Mouse (Mus musculus) T-cell, adult 2 months (primary cell): ENCODE measurements at regions not wholly inside any gene's neighbourhood (a gene's known extent, or its start where the extent isn't known, plus 50 kb on each side); places are given as distances from the start of the nearest gene placed in this dataset.
A peak's percentile ranks its signal among the peaks of the same experiment; 100 is the strongest.

Source experiments
- DNase-seq: peaks from one replicate; pipeline ENCODE4 v3.0.0; 2022; ENCODE audit warnings: low spot score

DNA sequence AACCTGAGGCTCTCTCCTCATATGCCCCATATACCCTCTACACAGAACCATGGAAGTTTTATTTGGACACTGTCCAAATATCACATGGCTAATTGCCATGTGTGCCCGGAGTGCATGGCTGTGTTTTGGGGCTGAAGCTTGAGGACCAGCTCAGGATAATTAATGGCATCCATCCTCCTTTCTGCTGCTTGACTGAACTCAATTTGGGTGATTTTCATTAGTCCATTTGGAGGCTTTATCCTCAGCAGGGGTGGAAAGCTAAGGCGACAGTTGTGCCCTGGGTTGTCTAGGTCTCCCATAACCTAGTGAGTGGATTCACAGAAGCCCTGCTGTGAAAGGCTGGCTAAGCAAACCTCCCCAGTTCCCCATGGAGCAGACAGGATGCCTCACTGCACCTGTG, 148.5 kb upstream of the 4931429L15Rik start:
- no peak for DNase-seq

DNA sequence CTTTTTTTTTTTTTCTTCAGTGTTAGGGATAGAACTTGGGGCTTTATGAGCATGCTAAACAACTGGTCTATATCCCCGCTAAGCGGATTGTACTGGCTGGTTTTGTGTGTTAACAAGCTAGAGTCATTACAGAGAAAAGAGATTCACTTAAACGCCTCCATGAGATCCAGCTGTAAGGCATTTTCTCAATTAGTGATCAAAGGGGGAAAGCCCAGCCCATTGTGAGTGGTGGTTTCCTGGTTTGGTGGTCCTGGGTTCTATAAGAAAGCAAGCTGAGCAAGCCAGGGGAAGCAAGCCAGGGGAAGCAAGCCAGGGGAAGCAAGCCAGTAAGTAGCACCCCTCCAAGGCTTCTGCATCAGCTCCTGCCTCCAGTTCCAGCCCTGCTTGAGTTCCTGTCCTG, 147.9 kb upstream of the 4931429L15Rik start:
- no peak for DNase-seq

DNA sequence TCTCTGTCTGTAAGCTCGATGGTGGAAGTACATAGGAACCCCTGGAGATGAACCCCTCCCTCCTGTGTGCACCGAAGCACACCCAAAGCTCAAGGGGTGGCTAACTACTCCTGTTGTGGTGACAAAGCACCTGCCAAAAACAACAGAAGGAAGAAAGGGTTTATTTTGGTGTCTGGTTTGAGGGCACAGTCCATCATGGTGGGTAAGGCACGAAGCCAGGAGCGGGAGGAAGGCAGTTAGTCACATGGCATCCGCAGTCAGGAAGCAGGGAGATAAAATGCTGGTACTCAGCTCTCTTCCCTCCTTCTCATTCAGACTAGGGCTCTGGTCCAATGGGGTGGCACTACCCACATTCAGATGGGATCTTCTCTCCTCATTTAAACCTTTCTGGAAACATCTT, 142.9 kb upstream of the 4931429L15Rik start:
- DNase-seq, result no peak

DNA sequence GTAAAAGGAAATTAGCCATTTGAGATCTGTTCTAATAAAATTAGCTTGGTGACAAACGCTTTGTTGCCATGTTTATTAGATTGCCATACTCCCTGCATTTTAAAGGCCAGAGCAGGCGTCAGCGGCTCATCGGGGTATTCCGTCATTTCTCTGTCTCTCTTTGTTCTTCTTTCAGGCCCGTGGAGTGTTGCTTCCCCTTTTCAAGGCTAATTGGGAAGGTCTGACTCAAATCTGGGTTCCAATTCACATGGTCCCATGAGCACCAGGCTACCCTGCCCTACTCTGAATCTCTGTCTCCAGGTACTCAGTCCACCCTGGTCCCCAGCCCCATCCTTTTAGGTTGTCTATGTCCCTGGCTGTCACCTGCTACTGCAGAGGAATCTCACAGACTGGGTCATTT, 138.2 kb upstream of the 4931429L15Rik start:
- no peak for DNase-seq

DNA sequence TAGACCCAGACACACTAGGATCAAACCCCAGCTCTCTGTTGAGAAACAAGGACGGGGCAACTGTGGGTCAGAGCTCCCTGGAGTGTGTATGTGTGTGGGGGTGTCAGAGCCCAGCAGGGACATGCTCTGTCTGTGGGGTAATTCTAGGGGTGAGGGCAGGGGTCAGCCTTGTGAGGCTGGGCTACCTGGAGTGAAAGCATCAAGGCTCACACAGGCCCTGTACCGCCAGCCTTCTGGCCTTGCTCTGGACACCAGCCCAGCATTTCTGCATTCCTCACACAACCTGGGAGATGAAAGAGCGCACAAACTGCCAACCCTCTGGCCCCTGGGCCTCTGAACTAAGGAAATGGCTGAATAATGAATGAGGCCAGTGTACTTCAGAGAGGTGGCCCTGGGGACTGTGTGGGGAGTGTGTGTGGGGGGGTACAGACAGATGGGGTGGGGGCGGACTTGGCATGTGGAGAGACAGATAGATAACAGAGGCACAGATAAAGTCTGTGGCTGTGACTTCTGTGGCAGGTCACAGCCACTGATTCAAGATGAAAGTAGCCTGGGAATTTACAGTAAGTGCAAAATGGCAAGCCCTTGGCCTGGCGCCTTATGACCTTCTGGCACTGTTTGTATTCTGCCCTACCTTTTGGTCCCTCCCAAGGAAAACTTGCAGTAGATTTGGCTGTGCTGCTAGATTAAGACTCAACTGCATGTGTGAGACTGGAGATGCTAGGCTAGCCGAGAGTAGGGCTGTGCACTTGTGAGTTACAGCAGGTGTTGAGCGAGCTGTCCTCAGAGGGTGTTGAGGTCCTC, 135.2 kb upstream of the 4931429L15Rik start:
- no peak for DNase-seq

DNA sequence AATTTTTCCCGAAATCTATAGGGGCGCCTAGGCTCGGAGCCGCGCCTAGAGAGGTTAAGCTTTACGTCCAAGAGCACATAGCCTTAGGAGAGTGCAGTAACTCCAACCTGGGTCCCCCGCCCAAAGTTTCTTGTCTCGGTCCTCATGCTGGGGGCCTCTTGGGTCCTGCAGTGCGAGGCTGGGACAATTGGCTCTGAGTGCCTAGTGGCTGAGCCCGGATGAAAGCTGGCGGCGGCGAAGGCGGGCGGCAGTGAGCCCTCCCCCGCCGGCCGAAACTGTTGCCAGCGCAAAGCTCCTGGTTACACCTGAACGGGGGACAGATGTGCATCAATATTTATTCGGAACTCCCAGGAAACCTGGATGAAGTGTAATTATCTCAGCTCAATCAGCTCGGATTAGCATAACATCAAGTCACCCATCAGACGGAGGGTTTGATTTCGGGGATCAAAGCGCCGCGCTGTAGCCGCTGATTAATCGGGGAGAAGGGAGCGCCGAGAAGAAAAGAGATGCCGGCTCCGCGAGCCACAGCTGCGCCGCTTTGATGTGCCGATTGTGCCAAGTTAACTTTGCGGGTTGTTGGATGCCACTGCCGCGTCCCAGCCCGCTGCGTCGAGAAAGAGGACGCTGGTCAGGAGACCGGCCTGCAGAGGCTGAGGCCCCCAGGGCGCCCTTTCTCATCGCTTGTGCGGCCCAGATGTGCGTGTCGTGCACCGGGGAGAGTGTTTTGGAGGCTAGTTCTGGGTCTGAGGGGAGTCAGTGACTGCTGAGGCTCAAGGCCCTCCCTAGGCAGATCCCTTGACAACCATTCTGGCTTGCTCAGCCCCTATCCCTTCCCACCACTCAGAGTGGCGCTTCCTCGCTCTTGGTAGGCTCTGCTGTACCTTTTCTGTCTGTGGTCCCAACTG, 123.7 kb upstream of the 4931429L15Rik start:
- DNase-seq, result no peak

DNA sequence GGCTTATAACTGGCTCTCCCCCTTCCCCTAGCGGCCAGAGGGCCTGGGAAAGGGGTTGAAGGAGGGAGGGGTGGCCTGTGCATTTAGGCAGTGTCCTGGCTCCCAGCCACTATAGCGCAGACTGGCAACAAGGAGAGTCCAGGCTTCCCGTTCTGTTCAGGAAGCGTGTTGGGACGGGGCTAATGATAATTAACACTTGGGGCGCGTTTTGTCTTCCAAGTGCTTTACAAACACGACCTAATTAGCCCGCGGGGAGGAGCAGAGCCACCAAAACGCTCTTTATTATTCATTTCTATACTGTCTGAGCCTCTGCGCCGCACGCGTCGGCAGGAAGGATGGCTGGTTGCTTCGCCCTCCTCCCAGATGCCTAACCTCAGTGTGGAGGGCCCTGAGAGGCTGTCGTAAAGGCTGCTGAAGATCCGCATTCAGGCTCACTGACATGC, 123.0 kb upstream of the 4931429L15Rik start:
- no peak for DNase-seq

DNA sequence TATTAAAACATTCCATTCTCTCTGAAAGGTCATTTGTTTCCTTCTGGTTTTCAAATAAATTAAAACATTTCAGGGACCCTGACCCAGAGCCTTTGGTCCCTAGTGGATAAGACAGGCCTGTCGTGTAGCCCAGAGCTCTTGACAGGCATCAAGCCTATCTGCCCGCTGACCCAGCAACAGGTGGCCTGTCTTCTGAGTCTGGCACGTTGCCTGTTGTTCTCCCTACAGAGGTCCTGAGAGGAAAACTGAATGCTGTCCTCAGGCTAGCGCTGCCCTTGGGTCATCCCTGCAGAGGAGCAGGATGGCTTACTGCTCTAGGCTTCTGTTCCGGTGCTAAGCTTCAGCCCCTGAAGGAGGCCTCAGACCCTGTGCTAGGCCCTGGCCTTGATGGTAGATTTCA, 120.4 kb upstream of the 4931429L15Rik start:
- DNase-seq, result no peak

DNA sequence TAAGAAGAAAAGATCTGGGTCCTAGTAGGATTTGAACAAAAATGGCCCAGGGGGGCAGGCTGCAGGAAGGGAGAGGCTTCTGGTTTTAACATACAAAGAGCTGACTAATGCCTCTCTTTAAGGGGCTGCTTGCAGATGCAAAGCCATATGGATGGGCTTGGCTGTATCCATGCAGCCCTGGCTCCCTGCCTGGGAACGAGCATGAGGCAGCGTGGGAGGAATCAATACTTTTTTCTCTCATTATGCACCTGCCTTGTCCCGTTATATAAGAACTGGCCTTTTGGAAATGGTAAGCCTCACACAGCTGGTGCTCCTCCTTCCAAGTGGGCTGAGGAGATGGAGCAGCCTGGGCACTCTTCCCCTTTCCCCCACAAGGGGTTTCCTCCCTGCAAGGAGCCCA, 114.9 kb upstream of the 4931429L15Rik start:
- DNase-seq, result no peak

DNA sequence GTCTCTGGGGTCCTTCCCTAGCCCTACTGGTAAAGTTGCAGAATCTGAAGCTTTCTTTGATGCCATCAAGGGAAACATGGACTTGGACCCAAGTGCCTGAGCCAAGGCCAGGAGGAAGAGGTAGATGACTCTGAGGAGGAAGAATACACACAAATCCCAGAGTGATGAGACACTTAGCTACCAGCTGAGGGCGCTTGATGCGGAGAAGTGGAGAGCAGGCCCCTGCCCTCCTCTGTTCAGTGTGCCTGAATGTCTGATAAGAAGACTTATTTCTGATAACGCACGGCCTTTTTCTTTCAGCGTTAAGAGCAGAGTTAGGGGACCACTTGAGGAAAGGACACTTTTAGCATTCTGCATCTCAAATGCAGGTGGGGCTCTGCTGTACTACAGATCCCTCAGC, 113.9 kb upstream of the 4931429L15Rik start:
- no peak for DNase-seq

DNA sequence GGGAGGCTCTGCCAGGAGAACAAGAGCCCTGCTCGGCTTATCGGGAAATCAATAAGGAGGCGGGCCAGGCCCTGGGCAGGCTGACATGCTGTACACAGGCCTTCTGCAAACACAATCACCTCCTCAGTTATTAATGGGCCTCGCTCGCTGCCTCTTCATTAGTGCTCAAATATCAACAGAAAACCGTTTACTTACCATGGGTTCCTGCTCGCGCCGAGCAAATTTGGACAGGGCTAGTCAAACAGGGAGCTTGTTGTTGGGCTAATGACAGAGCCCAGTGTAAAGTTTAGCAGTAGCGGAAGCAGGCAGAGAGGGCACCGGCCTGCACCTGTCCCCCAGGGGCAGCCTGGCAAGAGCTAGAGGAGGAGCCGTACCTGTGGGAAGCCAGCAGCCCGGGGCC, 111.3 kb upstream of the 4931429L15Rik start:
- no peak for DNase-seq

DNA sequence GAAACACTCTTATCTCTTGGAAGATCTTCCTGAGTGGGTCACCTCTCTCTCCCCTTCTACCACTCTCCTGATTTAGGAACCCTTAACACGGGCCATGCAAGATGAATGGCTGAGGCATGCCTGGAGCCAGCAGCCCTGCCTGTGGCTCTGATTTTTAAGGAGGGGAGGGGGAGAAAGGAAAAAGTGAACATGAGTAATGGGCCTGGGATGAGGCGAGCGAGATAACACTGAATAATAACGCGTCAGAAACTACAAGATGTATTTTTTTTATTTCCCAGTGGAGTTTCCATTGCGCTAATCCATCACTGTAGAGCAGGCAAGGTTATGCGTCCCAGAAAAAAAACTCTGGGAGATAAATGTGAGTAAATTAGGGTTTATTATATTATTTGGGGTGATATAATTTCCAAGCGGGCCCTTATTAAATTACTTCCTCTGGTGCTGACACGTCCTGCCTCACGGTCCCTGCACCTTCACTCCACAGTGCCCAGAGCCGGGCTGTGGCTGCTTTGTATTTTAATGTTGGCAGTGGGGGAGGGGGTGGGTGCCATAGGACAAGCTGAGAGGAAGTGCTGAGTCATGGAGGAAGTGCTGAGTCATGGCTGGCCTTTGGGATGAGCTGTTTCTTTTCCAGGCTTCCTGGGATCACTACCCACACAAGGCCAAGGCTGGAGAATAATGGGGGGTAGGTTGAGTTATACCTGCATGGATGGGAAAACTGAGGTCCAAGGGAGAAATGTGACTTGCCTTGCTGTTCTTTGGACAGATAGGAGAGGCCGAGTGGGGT, 103.6 kb upstream of the 4931429L15Rik start:
- DNase-seq, result no peak

DNA sequence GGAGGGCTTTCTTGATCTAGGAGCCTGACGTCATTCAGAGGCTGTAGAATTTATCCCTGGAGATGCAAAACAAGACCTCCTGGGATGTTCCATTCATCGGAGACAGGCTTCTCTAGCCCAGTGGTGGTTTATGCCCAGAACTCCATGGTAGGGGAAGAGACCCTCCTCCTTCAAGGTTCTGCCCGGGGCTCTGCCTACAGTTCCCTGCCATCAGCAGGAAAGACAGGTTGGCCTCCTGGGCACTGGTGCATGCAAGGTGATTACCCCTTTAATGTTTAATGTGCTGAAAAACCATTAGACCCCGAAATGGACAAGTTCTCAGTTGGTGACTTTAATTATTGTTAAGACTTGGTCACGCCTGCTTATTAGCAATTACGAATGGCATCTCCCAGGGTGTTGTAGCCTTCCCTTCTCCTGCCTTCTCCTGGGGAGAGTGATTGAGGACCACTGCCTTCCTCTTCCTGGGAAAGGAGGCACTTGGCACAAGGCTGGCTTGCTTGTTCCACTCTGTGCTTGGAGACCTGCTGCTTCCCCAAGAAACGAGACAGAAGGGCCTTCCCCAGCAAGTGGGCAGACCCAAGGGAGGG, 102.0 kb upstream of the 4931429L15Rik start:
- no peak for DNase-seq

DNA sequence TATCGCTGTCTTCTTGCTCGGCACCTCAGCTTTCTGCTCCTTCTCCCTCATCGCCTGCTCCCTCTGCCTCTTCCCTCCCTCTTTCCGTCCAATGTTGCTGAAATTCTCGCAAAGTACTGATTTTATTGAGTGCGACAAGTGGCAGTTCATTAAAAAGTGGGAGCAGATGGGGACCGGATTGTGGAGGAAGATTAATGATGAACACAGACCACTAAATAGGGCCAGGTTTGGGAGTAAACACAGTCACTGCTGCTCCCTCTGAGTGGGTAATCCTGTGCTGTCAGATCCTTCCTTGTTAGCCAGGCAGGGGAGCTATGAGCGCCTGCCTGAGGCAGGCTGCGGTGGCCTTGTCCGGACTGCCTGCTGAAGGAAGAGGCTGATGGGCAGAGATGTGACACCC, 91.9 kb upstream of the 4931429L15Rik start:
- DNase-seq, result no peak

DNA sequence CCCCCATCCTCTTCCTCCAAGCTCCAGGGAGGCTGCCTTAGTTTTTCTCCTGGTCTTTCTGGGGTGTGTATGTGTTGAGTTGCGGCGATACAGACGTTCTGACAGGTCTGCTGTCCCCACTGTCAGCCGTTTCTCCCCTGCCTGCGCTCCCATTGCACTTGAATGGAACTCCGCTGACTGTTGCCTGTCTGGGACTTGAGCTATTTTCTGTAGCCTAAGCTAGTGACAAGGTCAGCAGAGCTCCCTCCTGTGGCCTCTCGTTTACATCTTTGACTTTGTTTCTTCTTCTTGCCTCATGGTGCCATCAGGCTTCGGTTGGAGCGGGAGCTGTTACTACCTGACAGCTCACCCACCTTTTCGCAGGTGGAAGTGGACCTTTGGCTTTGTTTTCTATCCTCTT, 89.0 kb upstream of the 4931429L15Rik start:
- DNase-seq, result no peak

DNA sequence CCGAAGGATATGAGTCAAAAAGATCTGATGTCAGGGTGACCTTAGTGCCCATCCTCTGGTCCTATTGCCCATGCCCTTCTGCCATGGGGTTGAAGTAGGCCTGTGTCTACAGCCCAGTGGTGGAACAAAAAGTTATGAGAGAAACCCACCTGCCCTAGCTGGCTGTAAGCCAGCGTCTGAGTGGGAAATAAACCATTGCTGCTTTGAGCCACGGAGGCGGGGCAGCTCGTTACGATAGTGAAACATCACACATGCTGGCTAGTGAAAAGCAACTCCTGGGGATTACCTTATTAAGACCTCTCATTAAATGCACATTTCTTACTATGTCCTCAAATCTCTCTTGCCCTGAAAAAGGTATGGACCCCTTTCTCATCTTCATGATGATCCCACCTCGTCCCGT, 86.8 kb upstream of the 4931429L15Rik start:
- no peak for DNase-seq

DNA sequence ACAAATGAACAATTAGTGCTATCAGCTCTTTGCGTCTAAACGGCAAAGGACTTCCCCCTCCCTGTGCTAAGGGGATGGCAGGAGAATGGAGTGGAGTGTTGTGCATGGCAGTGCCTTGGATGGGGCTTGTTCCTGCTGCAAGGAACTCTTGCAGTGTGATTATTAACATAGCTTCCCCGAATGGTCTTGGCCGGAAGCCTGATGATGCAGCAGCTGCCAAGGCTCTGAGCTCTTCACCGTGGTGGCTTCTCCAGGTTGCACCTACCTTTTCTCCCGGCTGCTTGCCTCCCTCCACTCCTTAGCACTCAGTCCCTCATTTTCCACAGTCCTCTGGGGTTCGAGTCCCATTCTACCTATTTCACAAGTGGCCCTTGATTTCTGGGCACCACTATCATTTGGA, 76.8 kb upstream of the 4931429L15Rik start:
- DNase-seq, result no peak

DNA sequence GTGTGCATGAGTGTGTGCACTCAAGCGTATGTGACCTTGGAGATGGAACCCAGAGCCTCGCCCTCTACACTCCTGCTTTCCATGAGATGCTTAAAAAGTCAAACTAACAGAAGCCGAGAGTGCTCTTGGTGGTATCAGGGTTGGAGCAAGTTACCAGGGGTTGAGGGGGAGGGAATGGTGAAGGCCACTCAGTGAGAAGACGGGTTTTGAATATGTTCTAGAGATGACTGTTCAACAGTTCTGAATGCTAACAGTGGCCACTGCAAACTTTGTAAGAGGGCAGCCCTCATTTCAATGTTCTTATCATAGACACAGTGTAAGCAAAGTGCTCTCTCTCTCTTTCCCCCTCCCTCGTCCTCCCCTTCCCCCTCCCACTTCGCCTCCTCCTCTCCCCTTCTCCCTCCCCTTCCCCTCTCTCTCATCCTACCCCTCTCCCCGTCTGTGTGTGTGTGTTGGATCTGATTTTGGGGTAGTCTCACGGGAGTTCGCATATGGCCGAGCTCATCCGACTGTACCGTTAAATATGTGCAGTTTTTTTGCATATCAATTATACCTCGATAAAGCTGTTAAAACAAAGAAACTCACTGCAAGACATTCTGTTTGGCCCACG, 75.5 kb upstream of the 4931429L15Rik start:
- no peak for DNase-seq

DNA sequence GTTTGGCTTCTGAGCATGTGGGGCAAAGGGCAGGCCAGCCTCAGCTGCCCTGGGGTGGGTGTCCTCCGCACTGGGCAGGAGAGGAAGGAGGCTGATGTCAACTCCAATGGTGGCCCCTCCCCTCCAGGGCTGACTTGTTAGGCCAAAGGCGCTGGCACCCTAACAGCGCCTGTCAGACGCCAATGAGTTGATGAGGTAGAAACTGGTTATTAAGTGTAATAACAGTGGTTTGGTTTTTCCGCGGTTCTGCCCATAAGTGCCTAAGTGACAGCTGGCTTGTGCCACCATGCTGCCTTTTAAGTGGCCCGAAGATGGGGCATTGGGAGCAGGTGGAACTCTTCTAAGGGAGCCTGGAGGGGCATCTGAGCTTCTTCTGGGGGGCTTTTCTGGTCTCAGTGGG, 74.5 kb upstream of the 4931429L15Rik start:
- DNase-seq, result no peak

DNA sequence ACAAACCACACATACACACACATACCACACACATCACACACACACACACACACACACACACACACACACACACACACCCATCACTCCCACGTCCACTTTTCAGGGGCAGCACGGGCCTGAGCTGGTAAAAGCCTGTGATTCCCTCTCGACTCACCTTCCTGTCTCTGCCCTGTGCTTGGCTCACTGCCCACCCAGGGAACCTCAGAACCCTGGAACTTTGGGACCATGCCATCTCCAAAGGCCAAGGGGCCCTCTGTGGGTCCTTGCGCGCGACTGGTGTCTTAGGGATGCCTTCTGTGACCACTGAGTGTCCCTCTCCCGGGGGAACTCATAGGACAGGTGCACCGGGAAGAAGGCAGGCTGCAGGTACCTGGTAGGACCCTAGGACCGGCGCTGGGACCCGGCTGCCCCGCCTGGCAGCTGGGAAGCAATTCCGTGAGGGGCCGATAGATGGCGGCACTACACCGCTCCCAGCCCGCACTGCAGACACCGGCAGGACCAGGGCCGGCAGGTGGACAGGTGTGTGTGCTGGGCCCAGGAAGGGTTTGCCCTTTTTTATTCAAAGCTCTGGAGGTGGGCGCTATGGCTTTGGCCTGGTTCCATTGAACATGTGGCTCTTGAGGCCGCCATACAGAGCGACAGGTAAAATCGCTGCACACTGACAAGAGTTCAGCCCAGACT, 73.0 kb upstream of the 4931429L15Rik start:
- DNase-seq, result peak; percentile 6

DNA sequence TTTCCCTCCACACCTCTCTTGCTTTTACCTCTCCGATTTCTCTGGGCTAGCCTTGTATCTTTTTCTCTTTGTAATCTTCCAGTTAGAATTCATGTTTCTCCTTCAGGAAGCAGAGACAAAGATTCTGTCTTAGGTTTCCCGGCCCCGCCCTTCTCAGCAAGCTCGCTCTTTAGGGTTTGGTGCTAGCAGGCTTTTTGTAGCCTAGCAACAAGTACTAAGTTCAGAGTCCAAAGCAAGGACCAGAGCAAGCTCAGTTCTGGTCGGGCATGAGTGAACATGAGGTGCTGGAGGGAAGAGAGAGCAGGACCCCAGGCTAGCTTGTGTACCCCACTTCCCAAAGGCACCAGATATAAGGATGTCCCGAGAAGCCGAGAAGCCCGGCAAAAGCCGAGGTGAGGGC, 70.0 kb upstream of the 4931429L15Rik start:
- no peak for DNase-seq
